Mouse (Mus musculus): Measurements from ENCODE around the gene Fth1.

Fth1 gene

GRCm38 (mm10) chr19:9992011-9992958, 11.9 kb downstream of the Fth1 start:
- DNase-seq, result peak; percentile 10 to 17

GRCm38 (mm10) chr19:9993036-9993656, 12.7 kb downstream of the Fth1 start:
- peak; percentile 85 to 87 for DNase-seq

GRCm38 (mm10) chr19:9997204-9998062, 17.0 kb downstream of the Fth1 start:
- DNase-seq, result no peak

- DNase-seq, result no peak
These were observed 17.6 kb downstream of the Fth1 start for GRCm38 (mm10) chr19:9998063-9998416.

- DNase-seq, result no peak
These were observed 18.5 kb downstream of the Fth1 start for GRCm38 (mm10) chr19:9998736-9999486.

- DNase-seq, result peak in 1 of 2 experiments; percentile 22
These were observed 19.9 kb downstream of the Fth1 start for GRCm38 (mm10) chr19:10000330-10000729.

- no peak for DNase-seq
These were observed 21.0 kb downstream of the Fth1 start, which contains the start of the genes Best1 and Rab3il1 for GRCm38 (mm10) chr19:10001206-10001969. TSS of gene Best1 (minus strand) at chr19:10001633. TSS of gene Rab3il1 (plus strand) at chr19:10001669.

- DNase-seq, result no peak
These were observed 23.3 kb downstream of the Fth1 start for GRCm38 (mm10) chr19:10003696-10004095.

GRCm38 (mm10) chr19:10011408-10011807, 31.0 kb downstream of the Fth1 start:
- no peak for DNase-seq

- DNase-seq, result no peak
These were observed 32.5 kb downstream of the Fth1 start for GRCm38 (mm10) chr19:10012827-10013278.

GRCm38 (mm10) chr19:10013348-10013747, 33.0 kb downstream of the Fth1 start:
- no peak for DNase-seq

GRCm38 (mm10) chr19:10013913-10014312, 33.5 kb downstream of the Fth1 start:
- DNase-seq, result no peak

GRCm38 (mm10) chr19:10014824-10015223, 34.4 kb downstream of the Fth1 start:
- no peak for DNase-seq

- DNase-seq, result no peak
These were observed 35.0 kb downstream of the Fth1 start for GRCm38 (mm10) chr19:10015442-10015841.

- no peak for DNase-seq
These were observed 35.8 kb downstream of the Fth1 start for GRCm38 (mm10) chr19:10016151-10016550.

- DNase-seq, result peak; percentile 80
These were observed 37.5 kb downstream of the Fth1 start for GRCm38 (mm10) chr19:10017637-10018526.

GRCm38 (mm10) chr19:10018527-10018818, 38.1 kb downstream of the Fth1 start:
- no peak for DNase-seq

- no peak for DNase-seq
These were observed 38.9 kb downstream of the Fth1 start for GRCm38 (mm10) chr19:10019214-10019760.

- no peak for DNase-seq
These were observed 41.6 kb downstream of the Fth1 start for GRCm38 (mm10) chr19:10021981-10022380.
